Mouse (Mus musculus): Measurements from ENCODE around the gene Tmem79.
"Not testable (repeated sequence)": the region's sequence is repeated elsewhere in the genome, so short reads cannot be mapped to it uniquely, and the experiment has no call there.

Gene Tmem79

GRCm38 (mm10) chr3:88284815-88285564 is 51.0 kb downstream of the Tmem79 start:
- DNase-seq (ENCODE audit: low spot score) = not testable (repeated sequence)

DNA sequence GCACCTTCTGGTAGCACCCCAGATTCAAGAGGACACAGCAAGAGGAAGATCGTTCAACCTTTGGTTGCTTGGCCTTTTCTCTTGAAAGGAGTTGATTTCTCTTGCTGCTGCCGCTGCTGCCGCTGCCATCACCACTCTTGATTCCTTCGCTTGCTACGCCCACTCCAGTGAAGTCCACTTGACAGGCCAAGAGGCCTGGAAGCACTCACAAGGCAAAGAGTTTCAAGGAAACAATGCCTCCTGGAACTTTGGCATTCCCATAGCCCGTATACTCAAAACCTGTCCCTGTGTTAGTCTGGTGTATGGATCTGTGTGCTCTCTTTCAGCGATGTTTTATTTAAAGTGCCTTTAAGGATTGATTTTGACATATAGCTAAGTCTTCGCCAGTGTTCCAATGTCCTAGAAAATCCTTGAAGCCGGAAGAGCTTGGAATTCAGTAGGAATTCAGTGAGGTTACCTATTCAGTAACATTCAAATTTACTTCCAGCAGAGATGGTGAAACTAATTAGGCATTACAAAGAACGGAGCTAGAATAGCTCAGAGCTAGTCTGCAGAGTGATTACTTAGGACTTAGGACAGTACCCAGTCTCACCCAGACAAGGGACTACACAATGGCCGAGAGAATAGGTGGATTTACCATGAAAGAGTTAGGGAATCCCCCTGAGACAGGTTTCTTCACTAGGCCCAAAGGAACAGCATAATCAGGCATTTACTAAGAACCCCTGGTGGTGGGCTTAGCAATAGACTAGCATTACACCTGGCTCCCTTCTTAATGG is 54.6 kb downstream of the Tmem79 start:
- not testable (repeated sequence) for DNase-seq (ENCODE audit: low spot score)

DNA sequence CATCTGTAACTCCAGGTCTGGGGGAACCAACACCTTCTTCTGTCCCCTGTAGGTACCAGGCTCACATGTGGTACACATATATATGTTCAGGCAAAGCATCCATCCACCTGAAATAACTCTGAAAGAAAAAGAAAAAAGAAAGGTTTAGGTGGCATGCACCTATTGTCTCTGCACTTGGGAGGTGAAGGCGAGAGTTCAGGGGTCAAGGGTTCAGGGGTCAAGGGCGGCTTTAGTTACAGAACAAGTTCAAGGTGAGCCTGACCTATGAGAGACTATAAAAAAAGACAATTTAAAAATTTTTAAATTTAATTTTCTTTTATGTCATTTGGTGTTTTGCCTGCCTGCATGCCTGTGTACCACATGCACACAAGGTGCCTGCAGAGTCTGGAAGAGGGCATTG is 55.9 kb downstream of the Tmem79 start:
- no peak for DNase-seq (ENCODE audit: low spot score)
